Mouse (Mus musculus) C2C12 (cell line): ENCODE results near the gene Car5b.

Source experiments
- CEBPB ChIP-seq: IDR thresholded peaks from one replicate; pipeline ENCODE4 v1.6.1; 2011; ENCODE audit warnings: low read depth, mild to moderate bottlenecking, control low read depth, moderate library complexity
- CTCF ChIP-seq: IDR thresholded peaks from one replicate; pipeline ENCODE4 v1.5.1; 2011; ENCODE audit not compliant: control insufficient read depth, insufficient read depth, insufficient read length
- MAX ChIP-seq: IDR thresholded peaks from one replicate; pipeline ENCODE4 v1.6.1; 2011; ENCODE audit warnings: mild to moderate bottlenecking, control low read depth
- USF1 ChIP-seq: IDR thresholded peaks from one replicate; pipeline ENCODE4 v1.6.1; 2011; ENCODE audit warnings: low read depth, mild to moderate bottlenecking, control low read depth, moderate library complexity

- TF ChIP-seq CTCF (no peak), USF1 (no peak), CEBPB (no peak), MAX (no peak)
Measured at GRCm38 (mm10) chrX:163934731-163935130, 93.1 kb downstream of the Car5b start.
